Mouse (Mus musculus): ENCODE results near the gene Idua. TPM values are rescaled to one million over a fixed set of nuclear protein-coding genes. Genes with fewer than 3 reads are reported as not detected.

The Idua gene
- polyA plus RNA-seq, 1 experiment from 2014 or later = 10.1 TPM

DNA sequence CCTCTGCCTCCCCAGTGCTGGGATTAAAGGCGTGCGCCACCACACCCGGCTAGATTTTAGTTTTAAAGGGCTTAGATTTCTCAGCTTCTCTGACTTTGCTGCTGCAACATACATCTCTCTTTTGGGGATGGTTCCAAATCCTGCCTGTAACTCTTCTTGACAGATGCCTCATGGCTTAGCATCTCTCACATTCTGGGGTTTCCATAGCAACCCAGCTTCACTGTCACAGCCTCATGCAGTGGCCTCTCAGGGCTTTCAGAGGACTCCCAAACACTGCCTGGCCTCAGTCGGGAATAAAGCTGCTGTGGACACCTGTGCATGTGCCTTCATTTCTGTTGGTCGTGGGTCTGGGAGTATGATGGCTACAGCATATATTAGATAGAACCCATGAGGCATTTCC, 29.0 kb downstream of the Idua start:
- Histone ChIP-seq H3K4me2 (no peak overlapping the region), H3K9ac (ENCODE audit: low read depth, low read length) (no peak overlapping the region), H3K9me3 (ENCODE audit: control insufficient read depth, low read length) (no peaks in the 10 kb centered on the region), H3K27me3 (replicated peaks; ENCODE audit: control insufficient read depth, insufficient read depth, low read length) (no peaks in the 10 kb centered on the region), H3K36me3 (ENCODE audit: control insufficient read depth, insufficient read depth, low read length) (no peaks in the 10 kb centered on the region), H3K27ac (ENCODE audit: low read depth, low read length) (no peak overlapping the region), H3K4me1 (replicated peaks; ENCODE audit: control insufficient read depth, insufficient read depth, low read length) (peaks cover 16% of the 10 kb centered on the region), H3K4me3 (ENCODE audit: low read depth, low read length) (no peak overlapping the region)
- 75% methylated on average over 5 of the region's 5 CpGs for WGBS
- DNase-seq (ENCODE audit: low spot score) (no peak), ATAC-seq (replicated peaks; ENCODE audit: low FRiP score) (no peak)

- WGBS = 62% methylated on average over 4 of the region's 4 CpGs
- H3K4me2 ChIP-seq = peak overlapping the region; percentile 93; the same call in 1 of the 2 replicates
These were observed 31.0 kb downstream of the Idua start for GRCm38 (mm10) chr5:108691152-108691551.

DNA sequence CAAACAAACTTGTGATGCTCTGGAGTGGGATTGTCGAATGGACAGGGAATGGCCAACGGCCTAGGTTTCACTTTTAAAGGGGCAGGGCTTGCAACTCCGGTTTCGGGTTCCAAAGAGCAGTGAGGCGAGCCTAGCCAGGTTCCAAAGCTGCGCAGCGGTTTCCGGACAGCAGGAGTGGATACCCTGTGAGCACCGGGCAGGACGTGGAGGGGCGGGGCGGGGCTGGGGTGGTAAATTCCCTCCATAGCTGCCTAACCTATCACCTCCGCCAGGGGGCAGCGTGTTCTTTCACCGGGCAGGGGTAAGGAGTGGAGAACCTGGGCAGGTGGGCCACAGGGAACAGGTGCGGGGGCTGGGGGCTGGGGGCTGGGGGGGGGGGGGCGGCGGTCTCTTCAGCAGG, 32.1 kb downstream of the Idua start, which contains the start of gene Fgfrl1:
Gene Fgfrl1 (plus strand): TSS at position 112 of the 400 bp plus-strand sequence.
- ATAC-seq (replicated peaks; ENCODE audit: low FRiP score) = 0 out of 2 replicates have a peak, but pooled peaks have one; percentile 19
- H3K9me3 ChIP-seq (ENCODE audit: control insufficient read depth, low read length) = no peaks in the 10 kb centered on the region
- peaks cover 29% of the 10 kb centered on the region for H3K4me1 ChIP-seq (replicated peaks; ENCODE audit: control insufficient read depth, insufficient read depth, low read length)
- peak within 1 kb of the TSS; percentile 97 for H3K4me3 ChIP-seq (ENCODE audit: low read depth, low read length)
- 4% methylated on average over 16 of the region's 18 CpGs for WGBS
- no peaks in the 10 kb centered on the region for H3K36me3 ChIP-seq (ENCODE audit: control insufficient read depth, insufficient read depth, low read length)
- no peak within 1 kb of the TSS for H3K27ac ChIP-seq (ENCODE audit: low read depth, low read length)
- DNase-seq (ENCODE audit: low spot score) = peak; percentile 67
- H3K27me3 ChIP-seq (replicated peaks; ENCODE audit: control insufficient read depth, insufficient read depth, low read length) = peaks cover 3% of the 10 kb centered on the region; the same call in 1 of the 2 replicates
- peak within 1 kb of the TSS; percentile 93 for H3K4me2 ChIP-seq
- H3K9ac ChIP-seq (ENCODE audit: low read depth, low read length) = peak within 1 kb of the TSS; percentile 52

More at GRCm38 (mm10) chr5:108691152-108691551, 31.0 kb downstream of the Idua start:
- H3K4me1 ChIP-seq (replicated peaks; ENCODE audit: control insufficient read depth, insufficient read depth, low read length) = peaks cover 29% of the 10 kb centered on the region
- no peak overlapping the region for H3K4me3 ChIP-seq (ENCODE audit: low read depth, low read length)
- H3K27ac ChIP-seq (ENCODE audit: low read depth, low read length) = no peak overlapping the region
- no peaks in the 10 kb centered on the region for H3K9me3 ChIP-seq (ENCODE audit: control insufficient read depth, low read length)
- DNase-seq (ENCODE audit: low spot score) (no peak), ATAC-seq (replicated peaks; ENCODE audit: low FRiP score) (no peak)
- no peak overlapping the region for H3K9ac ChIP-seq (ENCODE audit: low read depth, low read length)
- no peaks in the 10 kb centered on the region for H3K36me3 ChIP-seq (ENCODE audit: control insufficient read depth, insufficient read depth, low read length)
- peaks cover 3% of the 10 kb centered on the region; the same call in 1 of the 2 replicates for H3K27me3 ChIP-seq (replicated peaks; ENCODE audit: control insufficient read depth, insufficient read depth, low read length)

DNA sequence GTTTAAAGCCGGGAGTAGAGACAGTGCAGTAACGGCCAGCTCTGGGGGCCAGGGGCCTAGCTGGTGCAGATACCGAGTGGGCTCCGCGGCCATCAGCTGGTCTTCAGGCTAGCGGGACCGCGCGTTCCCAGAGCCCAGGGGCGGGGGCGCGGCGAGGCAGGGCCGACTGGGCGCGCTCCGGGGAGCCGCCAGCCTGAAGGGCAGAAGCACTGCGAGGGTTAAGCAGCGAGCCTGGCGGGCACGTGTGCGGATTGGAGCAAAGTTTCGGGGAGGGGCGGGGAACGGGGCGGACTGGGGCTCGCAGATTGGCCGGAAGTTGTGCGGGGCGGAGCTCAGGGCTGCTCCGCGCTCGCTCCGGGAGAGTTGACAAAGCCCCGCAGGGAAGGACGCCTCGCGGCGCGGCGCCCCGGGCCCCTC, 33.7 kb downstream of the Idua start:
- Histone ChIP-seq H3K4me1 (replicated peaks; ENCODE audit: control insufficient read depth, insufficient read depth, low read length) (peaks cover 29% of the 10 kb centered on the region), H3K4me2 (peak overlapping the region; percentile 93), H3K9ac (ENCODE audit: low read depth, low read length) (peak overlapping the region; percentile 80), H3K4me3 (ENCODE audit: low read depth, low read length) (peak overlapping the region; percentile 97), H3K27ac (ENCODE audit: low read depth, low read length) (peak overlapping the region; percentile 70), H3K27me3 (replicated peaks; ENCODE audit: control insufficient read depth, insufficient read depth, low read length) (peaks cover 3% of the 10 kb centered on the region; the same call in 1 of the 2 replicates), H3K36me3 (ENCODE audit: control insufficient read depth, insufficient read depth, low read length) (no peaks in the 10 kb centered on the region), H3K9me3 (ENCODE audit: control insufficient read depth, low read length) (no peaks in the 10 kb centered on the region)
- DNase-seq (ENCODE audit: low spot score) = peak; percentile 89
- WGBS = under 1% methylated on average over 41 of the region's 43 CpGs
- ATAC-seq (replicated peaks; ENCODE audit: low FRiP score) = peak; percentile 92

- ATAC-seq (replicated peaks; ENCODE audit: low FRiP score) = peak; percentile 44
- H3K9ac ChIP-seq (ENCODE audit: low read depth, low read length) = peak overlapping the region; percentile 80
- peaks cover 29% of the 10 kb centered on the region for H3K4me1 ChIP-seq (replicated peaks; ENCODE audit: control insufficient read depth, insufficient read depth, low read length)
- peaks cover 3% of the 10 kb centered on the region; the same call in 1 of the 2 replicates for H3K27me3 ChIP-seq (replicated peaks; ENCODE audit: control insufficient read depth, insufficient read depth, low read length)
- no peaks in the 10 kb centered on the region for H3K36me3 ChIP-seq (ENCODE audit: control insufficient read depth, insufficient read depth, low read length)
- peak; percentile 62 for DNase-seq (ENCODE audit: low spot score)
- H3K27ac ChIP-seq (ENCODE audit: low read depth, low read length) = peak overlapping the region; percentile 70
- peak overlapping the region; percentile 97 for H3K4me3 ChIP-seq (ENCODE audit: low read depth, low read length)
- WGBS = under 1% methylated on average over 80 of the region's 99 CpGs
- H3K4me2 ChIP-seq = peak overlapping the region; percentile 93
- H3K9me3 ChIP-seq (ENCODE audit: control insufficient read depth, low read length) = no peaks in the 10 kb centered on the region
These were observed 34.5 kb downstream of the Idua start for GRCm38 (mm10) chr5:108694352-108695261.

DNA sequence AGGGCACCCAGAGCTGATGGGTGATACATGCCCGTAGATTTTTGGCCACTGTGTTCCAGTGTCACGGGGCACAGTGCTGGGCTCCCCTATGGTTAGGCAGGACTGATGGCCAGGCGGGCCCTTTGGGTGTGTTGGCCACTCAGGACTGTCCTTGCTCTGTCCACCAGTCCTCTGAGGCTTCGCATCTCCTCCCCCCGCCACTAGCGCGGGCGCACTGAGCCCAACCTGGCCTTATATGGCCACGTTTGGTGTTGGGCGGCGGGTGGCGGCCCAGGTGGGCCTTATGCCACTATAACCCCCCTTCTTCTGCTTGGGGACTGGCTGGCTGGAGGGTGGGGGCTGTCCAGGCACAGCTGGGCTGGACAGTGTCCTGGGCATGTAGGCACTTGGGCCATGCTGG, 35.7 kb downstream of the Idua start:
- Histone ChIP-seq H3K27me3 (replicated peaks; ENCODE audit: control insufficient read depth, insufficient read depth, low read length) (peaks cover 3% of the 10 kb centered on the region; the same call in 1 of the 2 replicates), H3K4me3 (ENCODE audit: low read depth, low read length) (peak overlapping the region; percentile 97; the same call in 1 of the 2 replicates), H3K9me3 (ENCODE audit: control insufficient read depth, low read length) (no peaks in the 10 kb centered on the region), H3K36me3 (ENCODE audit: control insufficient read depth, insufficient read depth, low read length) (no peaks in the 10 kb centered on the region), H3K4me2 (peak overlapping the region; percentile 93; the same call in 1 of the 2 replicates), H3K27ac (ENCODE audit: low read depth, low read length) (no peak overlapping the region), H3K4me1 (replicated peaks; ENCODE audit: control insufficient read depth, insufficient read depth, low read length) (peaks cover 39% of the 10 kb centered on the region), H3K9ac (ENCODE audit: low read depth, low read length) (no peak overlapping the region)
- 94% methylated on average over 12 of the region's 12 CpGs for WGBS
- ATAC-seq (replicated peaks; ENCODE audit: low FRiP score) = no peak
- no peak for DNase-seq (ENCODE audit: low spot score)

DNA sequence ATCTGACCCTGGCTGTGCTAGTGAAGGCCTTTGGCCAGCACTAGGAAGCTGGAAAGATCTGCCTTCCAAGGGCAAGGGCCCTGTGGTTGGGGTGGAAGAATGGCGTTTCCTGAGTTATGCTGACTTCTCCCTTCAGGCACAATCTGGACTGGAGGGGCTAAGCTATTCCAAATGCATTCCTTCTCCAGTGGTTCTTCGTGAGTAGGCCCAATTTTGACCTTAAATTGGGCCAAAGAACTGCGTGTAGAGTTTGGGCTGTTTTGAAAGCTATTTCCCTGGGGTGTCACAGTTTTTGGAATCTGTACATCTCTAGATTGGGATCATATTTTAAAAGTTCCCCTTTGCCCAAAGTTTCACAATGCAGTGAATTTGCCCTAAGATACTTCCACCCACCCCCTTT, 36.4 kb downstream of the Idua start:
- peaks cover 40% of the 10 kb centered on the region for H3K4me1 ChIP-seq (replicated peaks; ENCODE audit: control insufficient read depth, insufficient read depth, low read length)
- 82% methylated on average over 3 of the region's 3 CpGs for WGBS
- H3K4me2 ChIP-seq = no peak overlapping the region
- DNase-seq (ENCODE audit: low spot score) = no peak
- no peaks in the 10 kb centered on the region for H3K36me3 ChIP-seq (ENCODE audit: control insufficient read depth, insufficient read depth, low read length)
- H3K4me3 ChIP-seq (ENCODE audit: low read depth, low read length) = no peak overlapping the region
- no peaks in the 10 kb centered on the region for H3K9me3 ChIP-seq (ENCODE audit: control insufficient read depth, low read length)
- peaks cover 3% of the 10 kb centered on the region; the same call in 1 of the 2 replicates for H3K27me3 ChIP-seq (replicated peaks; ENCODE audit: control insufficient read depth, insufficient read depth, low read length)
- no peak for ATAC-seq (replicated peaks; ENCODE audit: low FRiP score)
- H3K27ac ChIP-seq (ENCODE audit: low read depth, low read length) = no peak overlapping the region
- no peak overlapping the region for H3K9ac ChIP-seq (ENCODE audit: low read depth, low read length)

- Histone ChIP-seq H3K27ac (ENCODE audit: low read depth, low read length) (no peak overlapping the region), H3K36me3 (ENCODE audit: control insufficient read depth, insufficient read depth, low read length) (no peaks in the 10 kb centered on the region), H3K27me3 (replicated peaks; ENCODE audit: control insufficient read depth, insufficient read depth, low read length) (peaks cover 3% of the 10 kb centered on the region; the same call in 1 of the 2 replicates), H3K9me3 (ENCODE audit: control insufficient read depth, low read length) (no peaks in the 10 kb centered on the region), H3K9ac (ENCODE audit: low read depth, low read length) (no peak overlapping the region), H3K4me3 (ENCODE audit: low read depth, low read length) (no peak overlapping the region), H3K4me1 (replicated peaks; ENCODE audit: control insufficient read depth, insufficient read depth, low read length) (peaks cover 33% of the 10 kb centered on the region), H3K4me2 (no peak overlapping the region)
- ATAC-seq (replicated peaks; ENCODE audit: low FRiP score) (no peak), DNase-seq (ENCODE audit: low spot score) (no peak)
- WGBS = 55% methylated on average over 4 of the region's 4 CpGs
These were observed 37.2 kb downstream of the Idua start for GRCm38 (mm10) chr5:108697341-108697753.
